ENCODE assay signal across 8 mouse cellular contexts in genomic region chr5:131430109-131430508, GRCm38 (mm10).
A peak's percentile ranks its signal among the peaks of the same experiment; 100 is the strongest.
DNase-seq lines count a peak whose midpoint lies in the region; ATAC-seq and TF ChIP-seq lines count a peak whose summit lies in the region.

No protein-coding gene starts in this region.

- no peak overlapping the region for H3K27ac ChIP-seq in forebrain, embryonic 11.5 days (ENCODE audit: low read depth, low read length)
- H3K27ac ChIP-seq in forebrain, embryonic 16.5 days (ENCODE audit: low read length): no peak overlapping the region
- H3K27ac ChIP-seq in stomach, postnatal 0 days (replicated peaks): no peak overlapping the region

- TF ChIP-seq CTCF in stomach, postnatal 0 days (IDR thresholded peaks at IDR 0.05; ENCODE audit: low read depth): peak; percentile 93

- no peak overlapping the region for H3K9ac ChIP-seq in forebrain, embryonic 11.5 days (ENCODE audit: low read length)
- no peak overlapping the region for H3K9ac ChIP-seq in forebrain, embryonic 16.5 days (replicated peaks; ENCODE audit: low read depth, low read length)
- H3K9ac ChIP-seq in stomach, postnatal 0 days (ENCODE audit: low read length): no peak overlapping the region

- peaks cover 5% of the 10 kb centered on the region; the same call in 1 of the 2 replicates for H3K4me1 ChIP-seq in forebrain, embryonic 11.5 days (replicated peaks; ENCODE audit: control insufficient read depth, insufficient read depth, low read length)
- H3K4me1 ChIP-seq in forebrain, embryonic 16.5 days (replicated peaks; ENCODE audit: control insufficient read depth, insufficient read depth, low read length): no peaks in the 10 kb centered on the region; the same call in 1 of the 2 replicates
- H3K4me1 ChIP-seq in stomach, postnatal 0 days (replicated peaks; ENCODE audit: control insufficient read depth, insufficient read depth): no peaks in the 10 kb centered on the region

- peak; percentile 75 for DNase-seq in forebrain, embryonic 11.5 days (ENCODE audit: low spot score)
- DNase-seq in NIH3T3 (ENCODE audit: low read depth): peak; percentile 70
- peak; percentile 83 to 87 for DNase-seq in cerebellum, postnatal 25 days
- DNase-seq in heart, postnatal 14 days: peak; percentile 44 to 69
- DNase-seq in layer of hippocampus, postnatal 10 days (ENCODE audit: low spot score in 2 of 2): peak; percentile 71 to 76
- DNase-seq in stomach, postnatal 0 days (ENCODE audit: low spot score): peak; percentile 63

- no peak overlapping the region for H3K4me3 ChIP-seq in forebrain, embryonic 11.5 days (ENCODE audit: low read depth, low read length)
- no peak overlapping the region for H3K4me3 ChIP-seq in forebrain, embryonic 16.5 days (replicated peaks; ENCODE audit: low read length)
- H3K4me3 ChIP-seq in stomach, postnatal 0 days (ENCODE audit: low read depth, low read length): no peak overlapping the region

- no peaks in the 10 kb centered on the region for H3K36me3 ChIP-seq in forebrain, embryonic 11.5 days (ENCODE audit: control insufficient read depth, insufficient read depth, low read length)
- H3K36me3 ChIP-seq in forebrain, embryonic 16.5 days (ENCODE audit: control insufficient read depth, insufficient read depth): no peaks in the 10 kb centered on the region
- H3K36me3 ChIP-seq in stomach, postnatal 0 days (ENCODE audit: control insufficient read depth, insufficient read depth, low read length): no peaks in the 10 kb centered on the region

- H3K9me3 ChIP-seq in forebrain, embryonic 11.5 days (ENCODE audit: control insufficient read depth, low read length): no peaks in the 10 kb centered on the region
- no peaks in the 10 kb centered on the region for H3K9me3 ChIP-seq in forebrain, embryonic 16.5 days (ENCODE audit: control insufficient read depth, low read length)
- no peaks in the 10 kb centered on the region for H3K9me3 ChIP-seq in stomach, postnatal 0 days (ENCODE audit: control insufficient read depth, low read length)

- no peak overlapping the region for H3K4me2 ChIP-seq in forebrain, embryonic 11.5 days (ENCODE audit: low read depth, low read length, severe bottlenecking)
- H3K4me2 ChIP-seq in forebrain, embryonic 16.5 days (ENCODE audit: low read length): no peak overlapping the region
- H3K4me2 ChIP-seq in stomach, postnatal 0 days (replicated peaks; ENCODE audit: low read depth): no peak overlapping the region

- 34% methylated on average over 8 of the region's 8 CpGs for WGBS in forebrain, embryonic 11.5 days
- WGBS in forebrain, embryonic 16.5 days: 28% methylated on average over 8 of the region's 8 CpGs
- 13% methylated on average over 8 of the region's 8 CpGs for WGBS in stomach, postnatal 0 days

- ATAC-seq in forebrain, embryonic 11.5 days (replicated peaks; ENCODE audit: low FRiP score): 0 out of 2 replicates have a peak, but pooled peaks have one; percentile 30
- ATAC-seq in forebrain, embryonic 16.5 days: no peak; the same call in 1 of the 2 replicates
- ATAC-seq in megakaryocyte progenitor cell, adult 5-6 weeks (replicated peaks; ENCODE audit: poor library complexity): peak; percentile 78
- ATAC-seq in stomach, postnatal 0 days (ENCODE audit: low FRiP score, low TSS enrichment): 0 out of 2 replicates have a peak, but pooled peaks have one; percentile 38

- no peaks in the 10 kb centered on the region for H3K27me3 ChIP-seq in forebrain, embryonic 11.5 days (ENCODE audit: control insufficient read depth, insufficient read depth, low read length)
- H3K27me3 ChIP-seq in forebrain, embryonic 16.5 days (replicated peaks; ENCODE audit: control insufficient read depth, insufficient read depth, low read length): no peaks in the 10 kb centered on the region
- no peaks in the 10 kb centered on the region for H3K27me3 ChIP-seq in stomach, postnatal 0 days (ENCODE audit: control insufficient read depth, insufficient read depth, low read length)

- TF ChIP-seq EP300 in stomach, postnatal 0 days (optimal IDR thresholded peaks at IDR 0.05): no peak

- intact Hi-C loops in heart, postnatal 14 days (cut with DNase I): loop anchor here (2.0 to 10.0 kb wide), 2 partner anchors 567 to 1155 kb away; no protein-coding TSS in a partner anchor
